Mouse (Mus musculus): ENCODE measurements around the gene Fsip1. TPM values are rescaled to one million over a fixed set of nuclear protein-coding genes. Genes with fewer than 3 reads are reported as not detected.

The Fsip1 gene
- polyA plus RNA-seq, 1 experiment from 2014 or later: 3.7 TPM

DNA sequence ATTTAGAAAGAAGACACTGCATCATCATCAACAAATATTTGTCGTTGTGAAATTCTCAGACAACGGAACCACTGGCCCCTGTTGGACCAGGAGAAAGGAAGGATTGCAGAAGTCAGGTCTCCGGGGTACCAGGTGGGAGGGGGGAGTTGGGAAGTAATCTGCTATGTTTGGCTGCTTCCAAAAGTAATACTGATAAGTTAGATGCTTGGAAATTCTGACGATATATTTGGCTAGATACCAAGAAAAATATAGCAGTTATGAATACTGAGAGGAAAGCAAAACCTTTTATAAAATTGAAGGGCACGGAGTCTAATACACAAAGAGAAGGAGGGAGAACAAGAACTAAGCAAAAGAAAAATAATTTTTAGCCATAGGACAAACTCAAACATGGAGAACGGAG is 117.5 kb downstream of the Fsip1 start:
- no peaks in the 10 kb centered on the region for H3K36me3 ChIP-seq (ENCODE audit: poor library complexity, severe bottlenecking)
- no peak overlapping the region for H3K27ac ChIP-seq
- H3K4me3 ChIP-seq: no peak overlapping the region
- no peaks in the 10 kb centered on the region for H3K4me1 ChIP-seq
- no peaks in the 10 kb centered on the region for H3K27me3 ChIP-seq
- no peak overlapping the region for H3K4me2 ChIP-seq
- no peaks in the 10 kb centered on the region for H3K9me3 ChIP-seq (replicated peaks)
- WGBS: 92% methylated on average over 6 of the region's 6 CpGs
- no peak overlapping the region for H3K9ac ChIP-seq
- no peak for ATAC-seq

DNA sequence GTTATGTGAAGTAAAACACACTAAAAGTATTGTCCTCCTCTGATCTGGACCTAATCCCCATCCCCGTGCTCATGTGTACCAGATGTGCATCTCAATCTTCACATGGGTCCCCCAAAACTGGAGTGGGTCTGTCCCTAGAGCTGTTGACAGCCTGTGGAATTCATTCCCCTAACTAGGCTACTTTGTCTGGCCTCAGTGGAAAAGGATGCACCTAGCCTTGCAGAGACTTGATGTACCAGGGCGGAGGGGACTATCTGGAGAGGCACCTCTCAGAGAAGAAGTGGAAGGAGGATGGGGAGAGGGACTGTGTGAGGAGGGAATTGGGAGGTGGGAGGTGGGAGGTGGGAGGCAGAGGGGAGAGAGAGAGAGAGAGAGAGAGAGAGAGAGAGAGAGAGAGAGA is 119.0 kb downstream of the Fsip1 start:
- Histone ChIP-seq H3K9me3 (replicated peaks) (no peaks in the 10 kb centered on the region), H3K4me3 (no peak overlapping the region), H3K4me1 (no peaks in the 10 kb centered on the region), H3K27me3 (no peaks in the 10 kb centered on the region), H3K9ac (no peak overlapping the region), H3K4me2 (no peak overlapping the region), H3K36me3 (ENCODE audit: poor library complexity, severe bottlenecking) (no peaks in the 10 kb centered on the region), H3K27ac (no peak overlapping the region)
- no peak for ATAC-seq
- WGBS: 88% methylated on average over 2 of the region's 2 CpGs

DNA sequence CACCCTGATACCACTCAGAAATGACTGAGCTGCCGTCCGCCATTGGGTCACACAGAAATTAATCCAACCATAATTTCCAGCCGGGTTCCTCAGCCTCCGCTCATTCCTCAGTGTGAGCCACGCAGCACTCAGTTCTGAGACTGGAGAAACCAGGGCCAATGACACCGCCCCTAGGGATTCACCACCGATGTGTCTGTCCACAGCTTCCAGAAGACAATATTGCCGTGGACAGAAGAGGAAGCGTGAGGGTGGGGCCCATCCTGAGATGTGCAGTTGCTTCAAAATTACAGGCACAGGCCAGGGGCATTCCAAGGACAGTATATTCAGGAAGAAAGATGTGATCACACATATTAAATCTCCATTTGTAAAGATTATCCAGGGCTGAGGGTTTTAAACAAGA is 119.7 kb downstream of the Fsip1 start:
- 93% methylated on average over 9 of the region's 9 CpGs for WGBS
- Histone ChIP-seq H3K36me3 (ENCODE audit: poor library complexity, severe bottlenecking) (no peaks in the 10 kb centered on the region), H3K4me1 (no peaks in the 10 kb centered on the region), H3K9ac (no peak overlapping the region), H3K27ac (no peak overlapping the region), H3K4me3 (no peak overlapping the region), H3K9me3 (replicated peaks) (no peaks in the 10 kb centered on the region), H3K4me2 (no peak overlapping the region), H3K27me3 (no peaks in the 10 kb centered on the region)
- no peak for ATAC-seq

DNA sequence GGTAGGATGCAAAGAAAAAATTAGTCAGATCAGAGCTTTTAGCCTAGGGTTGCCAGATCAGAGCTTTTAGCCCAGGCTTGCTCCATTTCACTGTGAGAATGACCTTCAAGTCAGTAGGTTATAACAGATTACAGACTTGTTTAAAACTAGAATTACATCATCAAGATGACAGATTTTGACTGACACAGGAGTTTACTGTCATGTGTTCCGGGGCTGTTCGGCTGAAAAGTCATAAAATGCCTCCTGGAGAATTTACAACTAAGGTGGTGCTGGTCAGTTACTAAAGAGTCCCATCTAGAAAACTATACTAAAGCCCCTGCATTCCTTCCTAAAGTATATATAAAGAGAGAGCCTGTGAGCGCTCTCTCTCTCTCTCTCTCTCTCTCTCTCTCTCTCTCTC is 128.5 kb downstream of the Fsip1 start:
- Histone ChIP-seq H3K9ac (no peak overlapping the region), H3K36me3 (ENCODE audit: poor library complexity, severe bottlenecking) (peaks cover 4% of the 10 kb centered on the region; the same call in 1 of the 2 replicates), H3K4me3 (no peak overlapping the region), H3K9me3 (replicated peaks) (no peaks in the 10 kb centered on the region), H3K4me1 (peaks cover 5% of the 10 kb centered on the region; the same call in 1 of the 2 replicates), H3K27ac (no peak overlapping the region), H3K27me3 (no peaks in the 10 kb centered on the region), H3K4me2 (no peak overlapping the region)
- 83% methylated on average over 3 of the region's 3 CpGs for WGBS
- ATAC-seq: no peak

DNA sequence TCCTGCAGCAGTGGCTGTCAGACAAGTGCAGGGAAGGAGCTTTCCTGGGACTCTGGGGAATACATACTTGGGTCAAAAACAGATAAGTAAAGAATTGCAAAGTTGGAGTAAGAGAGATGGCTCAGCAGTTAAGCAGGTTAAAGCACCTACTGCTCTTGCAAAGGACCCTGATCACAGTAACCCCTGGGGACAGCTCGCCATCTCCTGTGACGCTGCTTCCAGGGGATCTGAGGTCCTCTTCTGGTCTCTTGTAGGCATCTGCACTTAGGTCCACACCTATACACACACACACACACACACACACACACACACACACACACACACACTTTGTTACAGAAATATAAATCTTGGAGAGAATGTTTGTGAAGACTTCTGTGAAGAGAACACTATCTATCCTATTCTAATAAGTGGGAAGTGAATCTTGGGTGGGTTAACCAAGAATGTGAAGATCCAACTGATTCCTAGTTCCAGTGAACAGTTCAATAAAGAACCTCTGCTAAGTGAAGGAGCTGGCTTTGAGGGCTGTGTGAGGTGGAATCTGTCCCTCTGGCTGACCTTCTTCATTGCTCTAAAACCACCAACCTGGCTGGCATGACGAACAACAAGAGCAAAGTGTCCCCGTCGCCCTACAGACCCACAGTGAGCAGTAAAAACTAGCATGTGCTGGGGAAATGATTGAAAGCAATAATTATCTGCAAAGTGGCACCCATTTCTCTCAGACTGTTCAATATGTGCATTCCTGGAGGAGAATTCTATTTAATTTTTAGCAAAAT is 129.1 kb downstream of the Fsip1 start:
- no peak overlapping the region for H3K4me2 ChIP-seq
- no peaks in the 10 kb centered on the region for H3K9me3 ChIP-seq (replicated peaks)
- no peaks in the 10 kb centered on the region for H3K27me3 ChIP-seq
- peaks cover 5% of the 10 kb centered on the region; the same call in 1 of the 2 replicates for H3K4me1 ChIP-seq
- no peak overlapping the region for H3K4me3 ChIP-seq
- WGBS: 81% methylated on average over 5 of the region's 5 CpGs
- H3K27ac ChIP-seq: no peak overlapping the region
- H3K9ac ChIP-seq: no peak overlapping the region
- peaks cover 10% of the 10 kb centered on the region; the same call in 1 of the 2 replicates for H3K36me3 ChIP-seq (ENCODE audit: poor library complexity, severe bottlenecking)
- ATAC-seq: no peak

DNA sequence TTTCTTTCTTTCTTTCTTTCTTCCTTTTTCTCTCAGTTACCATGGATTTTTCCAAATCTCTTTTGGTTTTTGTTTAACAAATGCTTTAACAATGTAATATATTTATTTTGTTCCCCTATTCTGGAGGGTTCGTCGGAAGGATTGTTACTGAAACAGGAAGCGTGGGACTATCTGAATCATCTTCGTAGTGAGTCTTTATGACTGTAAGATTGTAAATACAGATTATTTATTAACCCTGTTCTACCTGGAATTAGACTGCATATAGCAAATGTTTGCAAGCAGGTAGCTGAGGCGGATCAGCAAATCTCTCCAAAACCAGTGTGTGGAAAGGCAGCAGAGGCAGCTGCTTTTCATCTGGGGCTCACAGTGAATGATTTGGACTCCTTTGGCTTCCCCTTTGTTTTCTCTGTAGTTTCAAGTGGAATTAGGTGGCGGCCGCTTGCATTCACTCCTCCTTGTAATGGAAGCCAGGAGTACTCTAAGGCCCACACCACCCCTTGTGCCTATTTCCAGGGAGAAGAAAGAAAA is 130.8 kb downstream of the Fsip1 start:
- no peak overlapping the region for H3K27ac ChIP-seq
- H3K4me3 ChIP-seq: no peak overlapping the region
- no peak overlapping the region for H3K9ac ChIP-seq
- H3K36me3 ChIP-seq (ENCODE audit: poor library complexity, severe bottlenecking): peaks cover 16% of the 10 kb centered on the region; the same call in 1 of the 2 replicates
- H3K4me2 ChIP-seq: no peak overlapping the region
- ATAC-seq: no peak
- 42% methylated on average over 7 of the region's 7 CpGs for WGBS
- no peaks in the 10 kb centered on the region for H3K9me3 ChIP-seq (replicated peaks)
- no peaks in the 10 kb centered on the region for H3K27me3 ChIP-seq
- H3K4me1 ChIP-seq: peaks cover 5% of the 10 kb centered on the region; the same call in 1 of the 2 replicates

DNA sequence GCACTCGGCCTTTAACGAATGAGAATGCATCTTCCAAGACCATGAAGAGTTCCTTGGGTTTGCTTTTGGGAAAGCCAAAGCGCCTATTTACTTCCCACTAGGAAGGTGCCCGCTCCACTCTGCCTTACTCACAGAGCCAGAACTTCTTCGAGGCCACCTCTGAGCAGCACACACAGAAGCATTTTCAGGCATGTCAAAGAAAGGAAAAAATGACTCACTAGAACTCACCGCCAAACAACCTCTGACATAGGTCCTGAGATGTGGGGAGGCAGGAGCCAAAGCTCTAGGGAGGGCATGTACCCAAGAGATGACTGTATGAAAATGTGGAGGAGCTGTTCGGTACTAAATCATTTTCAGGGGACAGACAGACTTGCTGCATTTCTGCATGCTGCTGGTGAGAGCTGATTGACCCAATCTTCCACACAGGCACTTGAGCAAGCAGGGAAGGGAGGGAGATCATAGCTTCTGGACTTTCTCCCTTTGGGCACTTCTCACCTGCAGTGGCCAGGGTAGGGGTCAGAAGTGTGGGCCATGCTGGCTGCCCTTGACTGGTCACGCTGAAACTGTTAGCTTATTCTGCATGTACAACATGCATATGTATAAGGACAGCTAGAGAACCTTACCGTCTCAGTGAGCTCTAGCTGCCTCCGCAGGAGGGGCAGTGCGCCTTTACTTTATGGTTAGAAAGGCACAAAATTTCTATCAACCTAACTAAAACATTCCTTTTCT is 131.4 kb downstream of the Fsip1 start:
- WGBS: 73% methylated on average over 11 of the region's 11 CpGs
- no peaks in the 10 kb centered on the region for H3K9me3 ChIP-seq (replicated peaks)
- H3K4me3 ChIP-seq: no peak overlapping the region
- no peak overlapping the region for H3K27ac ChIP-seq
- no peak overlapping the region for H3K4me2 ChIP-seq
- H3K27me3 ChIP-seq: no peaks in the 10 kb centered on the region
- H3K9ac ChIP-seq: no peak overlapping the region
- peaks cover 5% of the 10 kb centered on the region; the same call in 1 of the 2 replicates for H3K4me1 ChIP-seq
- no peak for ATAC-seq
- peaks cover 16% of the 10 kb centered on the region; the same call in 1 of the 2 replicates for H3K36me3 ChIP-seq (ENCODE audit: poor library complexity, severe bottlenecking)

DNA sequence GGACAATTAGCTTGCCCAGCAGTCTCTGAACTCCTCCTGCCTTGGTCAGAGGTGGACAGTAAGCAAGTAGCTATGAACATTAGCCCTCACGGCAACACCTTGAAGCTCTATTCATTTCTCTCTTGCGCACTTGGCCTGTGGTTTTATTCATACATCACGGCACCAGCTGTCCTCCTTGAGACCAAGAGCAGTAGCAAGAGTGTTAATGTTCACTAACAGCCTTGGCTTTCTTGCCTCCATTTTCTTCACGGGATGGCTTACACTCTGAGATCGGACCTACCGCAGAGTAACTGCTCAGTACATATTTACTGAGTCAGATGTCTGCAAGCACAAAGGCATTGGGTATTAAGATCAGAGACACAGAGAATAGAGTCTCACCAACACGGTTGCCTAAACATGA is 132.3 kb downstream of the Fsip1 start:
- Histone ChIP-seq H3K4me1 (0 out of 2 replicates have a peak, but pooled peaks cover 5% of the 10 kb centered on the region), H3K4me3 (no peak overlapping the region), H3K9ac (no peak overlapping the region), H3K36me3 (ENCODE audit: poor library complexity, severe bottlenecking) (peaks cover 23% of the 10 kb centered on the region), H3K9me3 (replicated peaks) (no peaks in the 10 kb centered on the region), H3K27ac (no peak overlapping the region), H3K27me3 (no peaks in the 10 kb centered on the region), H3K4me2 (no peak overlapping the region)
- no peak for ATAC-seq
- 84% methylated on average over 7 of the region's 7 CpGs for WGBS

DNA sequence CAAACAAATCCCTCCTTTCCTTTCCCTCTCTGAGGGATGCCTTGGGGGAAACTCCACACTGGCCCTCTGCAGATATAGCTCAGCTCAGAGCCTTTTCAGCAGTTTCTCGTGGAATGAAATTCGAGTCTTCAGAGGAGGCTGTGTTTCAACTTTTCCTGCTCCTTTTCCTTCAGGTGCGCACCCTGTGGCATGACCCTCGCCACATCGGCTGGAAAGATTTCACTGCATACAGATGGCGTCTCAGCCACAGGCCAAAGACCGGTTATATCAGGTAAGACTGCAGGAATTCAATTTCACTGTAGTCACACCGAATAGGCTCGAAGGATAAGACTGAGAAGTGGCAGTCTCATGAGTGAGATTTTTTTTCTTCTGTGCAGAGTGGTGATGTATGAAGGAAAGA is 133.0 kb downstream of the Fsip1 start:
- H3K4me2 ChIP-seq: no peak overlapping the region
- H3K36me3 ChIP-seq (ENCODE audit: poor library complexity, severe bottlenecking): peaks cover 30% of the 10 kb centered on the region
- H3K27me3 ChIP-seq: no peaks in the 10 kb centered on the region
- H3K4me3 ChIP-seq: no peak overlapping the region
- 0 out of 2 replicates have a peak, but pooled peaks cover 5% of the 10 kb centered on the region for H3K4me1 ChIP-seq
- H3K9me3 ChIP-seq (replicated peaks): no peaks in the 10 kb centered on the region
- no peak overlapping the region for H3K27ac ChIP-seq
- no peak for ATAC-seq
- WGBS: 91% methylated on average over 9 of the region's 9 CpGs
- no peak overlapping the region for H3K9ac ChIP-seq

DNA sequence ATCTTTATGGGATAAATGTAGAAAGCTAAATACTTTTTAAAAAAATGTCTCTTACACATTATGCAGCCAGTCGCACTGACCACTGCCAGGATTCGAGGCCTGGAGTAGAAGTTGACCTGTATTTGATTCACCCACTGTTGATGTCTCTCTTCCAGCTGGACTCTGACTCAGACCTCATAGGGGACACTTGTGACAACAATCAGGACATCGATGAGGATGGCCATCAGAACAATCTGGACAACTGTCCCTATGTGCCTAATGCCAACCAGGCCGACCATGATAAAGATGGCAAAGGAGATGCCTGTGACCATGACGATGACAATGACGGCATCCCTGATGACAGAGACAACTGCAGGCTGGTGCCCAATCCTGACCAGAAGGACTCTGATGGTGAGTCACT is 134.5 kb downstream of the Fsip1 start:
- WGBS: 97% methylated on average over 6 of the region's 6 CpGs
- Histone ChIP-seq H3K4me1 (0 out of 2 replicates have a peak, but pooled peaks cover 5% of the 10 kb centered on the region), H3K9me3 (replicated peaks) (no peaks in the 10 kb centered on the region), H3K4me3 (no peak overlapping the region), H3K4me2 (no peak overlapping the region), H3K27ac (no peak overlapping the region), H3K27me3 (no peaks in the 10 kb centered on the region), H3K36me3 (ENCODE audit: poor library complexity, severe bottlenecking) (peaks cover 31% of the 10 kb centered on the region), H3K9ac (no peak overlapping the region)
- no peak for ATAC-seq

DNA sequence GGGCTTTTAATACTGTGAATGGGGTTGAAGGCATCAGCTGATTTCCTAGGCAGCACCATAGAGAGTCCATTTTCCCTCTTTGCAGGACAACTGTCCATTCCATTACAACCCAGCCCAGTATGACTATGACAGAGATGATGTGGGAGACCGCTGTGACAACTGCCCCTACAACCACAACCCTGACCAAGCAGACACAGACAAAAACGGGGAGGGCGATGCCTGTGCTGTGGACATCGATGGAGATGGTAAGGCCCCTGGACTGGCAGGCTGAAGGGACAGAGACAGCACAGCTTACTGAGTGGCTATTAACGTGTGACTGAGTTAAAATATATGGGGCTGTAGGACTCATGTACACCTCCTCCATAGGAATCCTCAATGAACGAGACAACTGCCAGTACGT is 136.0 kb downstream of the Fsip1 start:
- no peak overlapping the region for H3K4me3 ChIP-seq
- H3K4me1 ChIP-seq: peaks cover 3% of the 10 kb centered on the region
- peaks cover 31% of the 10 kb centered on the region for H3K36me3 ChIP-seq (ENCODE audit: poor library complexity, severe bottlenecking)
- ATAC-seq: no peak
- H3K9ac ChIP-seq: no peak overlapping the region
- WGBS: 97% methylated on average over 7 of the region's 7 CpGs
- no peak overlapping the region for H3K27ac ChIP-seq
- no peak overlapping the region for H3K4me2 ChIP-seq
- H3K9me3 ChIP-seq (replicated peaks): no peaks in the 10 kb centered on the region
- no peaks in the 10 kb centered on the region for H3K27me3 ChIP-seq

DNA sequence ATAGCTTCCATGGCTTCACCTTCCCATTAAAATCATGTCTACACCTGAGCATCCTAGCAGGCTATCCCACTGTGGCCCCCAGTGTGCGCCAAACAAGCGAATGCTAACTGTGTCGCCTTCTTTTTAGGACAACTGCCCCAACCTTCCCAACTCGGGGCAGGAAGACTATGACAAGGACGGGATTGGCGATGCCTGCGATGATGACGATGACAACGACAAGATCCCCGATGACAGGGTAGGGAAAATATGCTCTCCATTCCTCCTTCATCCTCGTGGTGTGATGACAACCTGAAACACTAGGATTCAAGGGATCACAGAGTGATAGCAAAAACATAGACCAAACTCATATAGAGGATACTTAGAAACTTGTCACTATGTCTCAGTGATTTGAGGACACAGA is 136.7 kb downstream of the Fsip1 start:
- WGBS: 94% methylated on average over 11 of the region's 11 CpGs
- ATAC-seq: no peak

More for the DNA sequence above, 136.7 kb downstream of the Fsip1 start:
- Histone ChIP-seq H3K9ac (no peak overlapping the region), H3K27ac (no peak overlapping the region), H3K4me1 (peaks cover 8% of the 10 kb centered on the region), H3K36me3 (ENCODE audit: poor library complexity, severe bottlenecking) (peaks cover 31% of the 10 kb centered on the region), H3K27me3 (no peaks in the 10 kb centered on the region), H3K4me2 (no peak overlapping the region), H3K4me3 (no peak overlapping the region), H3K9me3 (replicated peaks) (no peaks in the 10 kb centered on the region)
